Mouse (Mus musculus) olfactory bulb, adult 2 months (tissue): Measurements from ENCODE around the gene Slc8a2.

Source experiments
- CTCF ChIP-seq: fragments of 200-500 bp; IDR thresholded peaks from 2 replicates; pipeline ENCODE4 v1.5.1; 2012; ENCODE audit warnings: low read depth, mild to moderate bottlenecking, low read length, moderate library complexity; ENCODE audit not compliant: insufficient read depth
- POLR2A ChIP-seq: fragments of 200-500 bp; IDR thresholded peaks from 2 replicates; pipeline ENCODE4 v1.6.1; 2012; ENCODE audit warnings: mild to moderate bottlenecking, low read depth, low read length, moderate library complexity; ENCODE audit not compliant: insufficient read depth

- TF ChIP-seq CTCF = no peak
- TF ChIP-seq POLR2A = no peak
Observed at GRCm38 (mm10) chr7:16197166-16197565, 67.5 kb downstream of the Slc8a2 start.
